Mouse (Mus musculus): ENCODE measurements around the gene Doc2b. TPM values are rescaled to one million over a fixed set of nuclear protein-coding genes. Genes with fewer than 3 reads are reported as not detected.

The Doc2b gene
- polyA plus RNA-seq, 1 experiment from 2014 or later, result 1.4 TPM

DNA sequence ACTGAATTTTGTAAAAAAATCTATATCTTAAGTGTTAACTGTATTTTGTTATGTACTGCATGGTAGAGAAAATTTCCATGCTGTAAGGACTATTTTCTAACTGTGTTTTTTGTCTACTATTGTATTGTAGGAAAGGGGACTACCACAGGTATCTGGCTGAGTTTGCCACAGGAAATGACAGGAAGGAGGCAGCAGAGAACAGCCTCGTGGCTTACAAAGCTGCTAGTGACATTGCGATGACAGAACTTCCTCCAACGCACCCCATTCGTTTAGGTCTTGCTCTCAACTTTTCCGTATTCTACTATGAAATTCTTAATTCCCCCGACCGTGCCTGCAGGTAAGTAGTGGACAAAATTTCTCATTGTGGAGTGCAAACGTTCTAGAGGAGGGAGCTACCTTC is 39.2 kb downstream of the Doc2b start:
- peaks cover 89% of the 10 kb centered on the region for H3K36me3 ChIP-seq
- ATAC-seq (replicated peaks; ENCODE audit: low FRiP score), result no peak
- H3K27me3 ChIP-seq, result no peaks in the 10 kb centered on the region
- no peak overlapping the region for H3K9ac ChIP-seq
- no peak overlapping the region for H3K4me3 ChIP-seq (replicated peaks)
- H3K4me1 ChIP-seq, result no peaks in the 10 kb centered on the region
- no peak overlapping the region for H3K4me2 ChIP-seq
- no peak overlapping the region for H3K27ac ChIP-seq
- no peaks in the 10 kb centered on the region for H3K9me3 ChIP-seq (replicated peaks)
- WGBS, result 90% methylated on average over 8 of the region's 8 CpGs

- H3K9me3 ChIP-seq (replicated peaks), result no peaks in the 10 kb centered on the region
- no peaks in the 10 kb centered on the region for H3K27me3 ChIP-seq
- WGBS, result 75% methylated on average over 4 of the region's 4 CpGs
- ATAC-seq (replicated peaks; ENCODE audit: low FRiP score), result no peak
- H3K36me3 ChIP-seq, result peaks cover 57% of the 10 kb centered on the region
- H3K27ac ChIP-seq, result no peak overlapping the region
- no peak overlapping the region for H3K4me2 ChIP-seq
- H3K9ac ChIP-seq, result no peak overlapping the region
- no peak overlapping the region for H3K4me3 ChIP-seq (replicated peaks)
- H3K4me1 ChIP-seq, result peaks cover 26% of the 10 kb centered on the region
Measured at GRCm38 (mm10) chr11:75751082-75751481, 44.8 kb downstream of the Doc2b start.

DNA sequence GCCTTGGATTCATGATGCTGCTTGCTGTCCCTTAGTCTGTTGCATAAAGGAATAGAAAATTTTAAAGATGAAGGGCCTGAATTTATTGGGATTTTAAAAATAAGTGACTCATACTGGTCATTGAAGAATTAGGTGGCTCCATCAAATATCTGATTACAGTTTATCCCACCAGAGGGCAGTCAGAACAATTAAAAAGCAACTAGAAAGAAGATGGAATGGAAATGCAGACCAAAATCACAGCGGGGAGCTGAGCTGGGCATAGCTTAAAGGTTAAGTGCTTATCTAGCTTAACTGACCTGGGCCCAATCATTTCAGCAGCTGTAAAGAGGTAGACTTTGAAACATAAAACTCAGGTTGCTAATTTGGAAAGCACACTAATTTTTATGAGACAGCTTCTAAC is 45.3 kb downstream of the Doc2b start:
- Histone ChIP-seq H3K9me3 (replicated peaks) (no peaks in the 10 kb centered on the region), H3K4me1 (peaks cover 26% of the 10 kb centered on the region), H3K36me3 (peaks cover 53% of the 10 kb centered on the region), H3K27me3 (no peaks in the 10 kb centered on the region), H3K9ac (no peak overlapping the region), H3K4me2 (no peak overlapping the region), H3K27ac (no peak overlapping the region), H3K4me3 (replicated peaks) (no peak overlapping the region)
- ATAC-seq (replicated peaks; ENCODE audit: low FRiP score), result no peak
- 80% methylated on average over 1 of the region's 1 CpGs for WGBS

- no peak overlapping the region for H3K4me2 ChIP-seq
- H3K4me3 ChIP-seq (replicated peaks), result no peak overlapping the region
- peaks cover 42% of the 10 kb centered on the region for H3K4me1 ChIP-seq
- peaks cover 39% of the 10 kb centered on the region for H3K36me3 ChIP-seq
- 91% methylated on average over 3 of the region's 3 CpGs for WGBS
- H3K27ac ChIP-seq, result no peak overlapping the region
- ATAC-seq (replicated peaks; ENCODE audit: low FRiP score), result no peak
- no peak overlapping the region for H3K9ac ChIP-seq
- no peaks in the 10 kb centered on the region for H3K27me3 ChIP-seq
- H3K9me3 ChIP-seq (replicated peaks), result no peaks in the 10 kb centered on the region
Measured at GRCm38 (mm10) chr11:75744761-75745160, 51.1 kb downstream of the Doc2b start.

DNA sequence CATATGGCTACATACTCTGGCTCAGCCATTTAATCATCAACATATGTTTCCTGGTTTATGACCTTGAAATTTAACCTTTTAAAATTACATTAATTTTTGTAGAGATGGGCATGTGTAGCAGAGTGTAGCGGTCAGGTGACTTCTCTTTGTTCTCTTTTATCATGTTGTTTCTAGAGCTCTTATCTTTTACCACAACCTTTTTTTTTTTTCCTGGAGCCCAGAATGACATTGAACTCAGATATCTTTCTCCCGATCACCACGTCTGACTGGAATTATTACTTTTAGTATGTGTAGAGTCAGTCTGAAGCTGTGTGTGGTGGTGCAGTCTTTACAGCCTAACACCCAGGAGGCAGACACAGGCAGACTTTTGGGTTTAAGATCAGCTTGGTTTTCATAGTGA is 54.2 kb downstream of the Doc2b start:
- no peak overlapping the region for H3K4me2 ChIP-seq
- H3K27me3 ChIP-seq, result no peaks in the 10 kb centered on the region
- 74% methylated on average over 3 of the region's 3 CpGs for WGBS
- no peak overlapping the region for H3K9ac ChIP-seq
- H3K27ac ChIP-seq, result no peak overlapping the region
- ATAC-seq (replicated peaks; ENCODE audit: low FRiP score), result no peak
- H3K36me3 ChIP-seq, result peaks cover 45% of the 10 kb centered on the region
- H3K4me1 ChIP-seq, result peaks cover 40% of the 10 kb centered on the region
- no peak overlapping the region for H3K4me3 ChIP-seq (replicated peaks)
- no peaks in the 10 kb centered on the region for H3K9me3 ChIP-seq (replicated peaks)

DNA sequence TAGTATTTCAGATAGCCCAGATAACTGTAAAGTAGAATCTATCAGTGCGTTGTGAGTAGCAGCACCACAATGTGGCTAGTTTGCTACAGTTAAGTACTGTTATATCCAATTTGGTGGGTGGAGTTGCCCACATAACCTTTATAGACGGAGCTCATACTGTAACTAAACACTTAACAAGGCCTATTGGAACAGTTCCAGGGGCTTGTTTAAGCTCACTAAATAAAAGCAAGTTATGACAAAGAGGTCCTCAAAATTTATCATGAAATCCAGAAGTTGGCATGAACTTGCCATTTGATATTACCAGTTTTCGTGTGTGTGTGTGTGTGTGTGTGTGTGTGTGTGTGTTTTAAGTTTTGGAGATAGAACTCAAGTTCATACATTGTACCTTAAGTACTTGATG is 55.6 kb downstream of the Doc2b start:
- Histone ChIP-seq H3K4me1 (peaks cover 52% of the 10 kb centered on the region), H3K4me2 (no peak overlapping the region), H3K27ac (no peak overlapping the region), H3K27me3 (no peaks in the 10 kb centered on the region), H3K9me3 (replicated peaks) (no peaks in the 10 kb centered on the region), H3K36me3 (peaks cover 46% of the 10 kb centered on the region), H3K9ac (no peak overlapping the region), H3K4me3 (replicated peaks) (no peak overlapping the region)
- WGBS, result 70% methylated on average over 3 of the region's 3 CpGs
- no peak for ATAC-seq (replicated peaks; ENCODE audit: low FRiP score)

DNA sequence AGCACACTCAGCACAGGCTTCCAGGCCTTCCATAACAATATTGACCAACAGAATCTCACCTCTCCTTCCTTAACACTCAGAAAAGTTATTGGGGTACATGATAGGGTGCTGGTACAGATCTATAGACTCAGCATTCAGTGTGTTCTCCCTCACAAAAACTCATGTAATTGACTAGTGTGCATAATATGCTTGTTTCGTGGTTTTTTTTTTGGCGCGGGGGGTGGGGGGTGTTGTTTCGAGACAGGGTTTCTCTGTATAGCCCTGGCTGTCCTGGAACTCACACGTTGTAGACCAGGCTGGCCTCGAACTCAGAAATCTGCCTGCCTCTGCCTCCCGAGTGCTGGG is 57.4 kb downstream of the Doc2b start:
- ATAC-seq (replicated peaks; ENCODE audit: low FRiP score), result no peak
- Histone ChIP-seq H3K4me1 (peaks cover 58% of the 10 kb centered on the region), H3K9me3 (replicated peaks) (no peaks in the 10 kb centered on the region), H3K4me3 (replicated peaks) (no peak overlapping the region), H3K36me3 (peaks cover 43% of the 10 kb centered on the region), H3K9ac (no peak overlapping the region), H3K27me3 (no peaks in the 10 kb centered on the region), H3K4me2 (no peak overlapping the region), H3K27ac (no peak overlapping the region)
- WGBS, result 95% methylated on average over 7 of the region's 7 CpGs

GRCm38 (mm10) chr11:75737806-75738476 is 57.9 kb downstream of the Doc2b start:
- Histone ChIP-seq H3K4me3 (replicated peaks) (no peak overlapping the region), H3K36me3 (peaks cover 39% of the 10 kb centered on the region), H3K27ac (no peak overlapping the region), H3K4me2 (no peak overlapping the region), H3K9ac (no peak overlapping the region), H3K9me3 (replicated peaks) (no peaks in the 10 kb centered on the region), H3K4me1 (peaks cover 58% of the 10 kb centered on the region), H3K27me3 (no peaks in the 10 kb centered on the region)
- WGBS, result 53% methylated on average over 2 of the region's 2 CpGs
- ATAC-seq (replicated peaks; ENCODE audit: low FRiP score), result no peak

GRCm38 (mm10) chr11:75736978-75737377 is 58.9 kb downstream of the Doc2b start:
- Histone ChIP-seq H3K4me2 (peak overlapping the region; percentile 32; the same call in 1 of the 2 replicates), H3K4me3 (replicated peaks) (no peak overlapping the region; the same call in 1 of the 2 replicates), H3K4me1 (peaks cover 61% of the 10 kb centered on the region), H3K36me3 (peaks cover 31% of the 10 kb centered on the region), H3K27ac (no peak overlapping the region), H3K27me3 (no peaks in the 10 kb centered on the region), H3K9ac (no peak overlapping the region), H3K9me3 (replicated peaks) (no peaks in the 10 kb centered on the region)
- ATAC-seq (replicated peaks; ENCODE audit: low FRiP score), result no peak
- 53% methylated on average over 3 of the region's 3 CpGs for WGBS

DNA sequence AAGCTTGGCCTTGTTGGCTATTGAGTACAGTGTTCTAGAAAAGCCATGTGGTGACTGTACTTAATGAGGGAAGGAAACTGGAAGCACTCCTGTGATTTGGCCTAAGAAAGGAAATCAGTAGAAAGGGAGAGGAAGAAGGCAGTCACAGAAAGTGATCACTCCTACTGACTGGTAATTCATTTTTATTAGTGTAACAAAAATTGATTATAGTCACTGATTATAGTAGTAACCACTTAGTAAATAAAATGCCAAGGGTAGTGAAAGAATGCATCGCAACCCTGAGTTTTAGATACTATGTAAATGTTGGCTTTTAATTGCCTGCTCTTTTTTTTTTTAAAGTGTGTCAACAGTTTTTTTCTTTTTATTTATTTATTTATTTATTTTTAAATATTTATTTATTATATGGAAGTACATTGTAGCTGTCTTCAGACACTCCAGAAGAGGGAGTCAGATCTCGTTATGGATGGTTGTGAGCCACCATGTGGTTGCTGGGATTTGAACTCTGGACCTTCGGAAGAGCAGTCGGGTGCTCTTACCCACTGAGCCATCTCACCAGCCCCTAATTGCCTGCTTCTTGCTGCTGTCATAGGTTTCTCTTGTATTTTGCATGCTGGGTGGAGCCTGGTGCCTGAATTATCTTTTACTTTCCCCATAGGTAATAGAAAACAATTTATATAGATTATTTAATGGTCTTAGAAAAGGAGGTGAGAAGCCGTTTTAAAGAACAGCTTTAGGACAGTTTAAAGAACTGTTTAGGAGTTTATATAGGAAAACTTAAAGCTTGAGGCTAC is 60.2 kb downstream of the Doc2b start:
- peak overlapping the region; percentile 82 for H3K4me2 ChIP-seq
- H3K4me3 ChIP-seq (replicated peaks), result peak overlapping the region; percentile 93
- H3K36me3 ChIP-seq, result peaks cover 25% of the 10 kb centered on the region
- no peak for ATAC-seq (replicated peaks; ENCODE audit: low FRiP score)
- no peaks in the 10 kb centered on the region for H3K9me3 ChIP-seq (replicated peaks)
- WGBS, result 68% methylated on average over 5 of the region's 5 CpGs
- 0 out of 2 replicates have a peak overlapping the region, but pooled peaks have one; percentile 99 for H3K9ac ChIP-seq
- H3K4me1 ChIP-seq, result peaks cover 56% of the 10 kb centered on the region
- no peaks in the 10 kb centered on the region for H3K27me3 ChIP-seq
- no peak overlapping the region for H3K27ac ChIP-seq

DNA sequence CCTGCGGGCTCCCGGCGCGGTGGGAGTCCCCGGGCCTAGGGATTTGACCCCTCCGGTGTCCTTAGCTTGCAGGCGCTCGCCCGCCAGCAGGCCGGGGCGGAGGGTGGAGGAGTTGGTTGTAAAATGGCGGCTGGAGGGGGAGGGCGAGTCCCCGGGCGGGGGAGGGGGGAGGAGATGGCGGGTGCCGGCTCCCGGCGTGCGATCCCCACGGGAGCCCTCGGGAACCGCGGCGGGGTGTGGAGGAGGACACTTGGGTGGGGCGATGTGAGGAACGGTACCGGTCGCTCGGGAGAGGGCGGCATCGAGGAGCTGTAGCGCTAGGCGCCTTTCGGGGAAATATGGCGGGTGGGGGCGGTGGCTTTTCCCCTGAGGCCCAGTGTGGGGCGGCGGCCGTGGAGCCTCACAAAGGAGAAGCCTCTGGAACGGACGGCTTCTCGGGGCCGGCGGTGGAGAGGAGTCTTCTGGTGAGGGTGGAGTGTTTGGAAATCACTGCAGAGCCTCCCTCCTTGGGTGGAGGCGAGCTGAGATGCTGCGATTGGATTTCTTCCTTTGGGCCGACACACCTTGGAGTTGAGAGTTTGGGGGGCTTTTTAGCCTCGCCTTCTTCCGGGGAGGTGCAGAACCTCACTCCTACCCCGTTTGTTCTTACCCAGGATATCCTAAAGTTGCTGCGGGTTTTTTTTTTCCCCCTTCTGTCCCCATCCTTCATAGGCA is 62.5 kb downstream of the Doc2b start:
- H3K27me3 ChIP-seq, result no peaks in the 10 kb centered on the region
- peak; percentile 64 for ATAC-seq (replicated peaks; ENCODE audit: low FRiP score)
- H3K4me2 ChIP-seq, result peak overlapping the region; percentile 82
- H3K9me3 ChIP-seq (replicated peaks), result no peaks in the 10 kb centered on the region
- 1% methylated on average over 47 of the region's 52 CpGs for WGBS
- peaks cover 43% of the 10 kb centered on the region for H3K4me1 ChIP-seq
- H3K27ac ChIP-seq, result peak overlapping the region; percentile 98
- H3K4me3 ChIP-seq (replicated peaks), result peak overlapping the region; percentile 93
- peak overlapping the region; percentile 99 for H3K9ac ChIP-seq
- H3K36me3 ChIP-seq, result peaks cover 10% of the 10 kb centered on the region
